Mouse (Mus musculus): Measurements from ENCODE around the gene Ppp1r1b.

- no peak for TF ChIP-seq CTCF (IDR thresholded peaks at IDR 0.05; ENCODE audit: borderline replicate concordance, extremely low read depth, insufficient read depth, insufficient read length)
- TF ChIP-seq POLR2A (IDR thresholded peaks at IDR 0.05; ENCODE audit: borderline replicate concordance, extremely low read depth, insufficient read depth, insufficient read length, poor library complexity, severe bottlenecking): no peak
Measured at GRCm38 (mm10) chr11:98317479-98317878, 30.7 kb upstream of the Ppp1r1b start.

All from brain, embryonic 14.5 days (tissue).